Mouse (Mus musculus): ENCODE measurements at regions not wholly inside any gene's neighbourhood (a gene's known extent, or its start where the extent isn't known, plus 50 kb on each side); places are given as distances from the start of the nearest gene placed in this dataset.

DNA sequence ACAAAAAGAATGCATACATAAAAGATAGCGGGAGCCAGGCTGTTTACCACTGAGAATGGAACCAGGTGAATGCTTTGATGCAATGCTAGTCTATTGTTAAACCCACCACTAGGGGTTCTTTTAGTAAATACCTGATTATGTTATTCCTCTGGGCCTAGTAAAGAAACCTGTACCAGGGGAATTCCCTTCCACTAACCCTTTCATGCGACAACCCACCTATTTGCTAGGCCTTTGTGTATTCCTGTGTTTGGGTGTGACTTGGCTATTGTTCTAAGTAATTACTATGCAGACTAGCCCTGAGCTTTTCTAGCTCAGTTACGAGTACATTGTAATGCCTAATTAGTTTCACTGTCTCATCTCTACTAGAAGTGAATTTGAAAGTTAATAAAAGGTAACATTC lies 95.9 kb upstream of the 1700066M21Rik start:
- DNase-seq, result no peak

- DNase-seq, result no peak
Measured at GRCm38 (mm10) chr1:57296186-57296585, 81.2 kb upstream of the 1700066M21Rik start.

GRCm38 (mm10) chr1:57298557-57298956 lies 78.9 kb upstream of the 1700066M21Rik start:
- no peak for DNase-seq

DNA sequence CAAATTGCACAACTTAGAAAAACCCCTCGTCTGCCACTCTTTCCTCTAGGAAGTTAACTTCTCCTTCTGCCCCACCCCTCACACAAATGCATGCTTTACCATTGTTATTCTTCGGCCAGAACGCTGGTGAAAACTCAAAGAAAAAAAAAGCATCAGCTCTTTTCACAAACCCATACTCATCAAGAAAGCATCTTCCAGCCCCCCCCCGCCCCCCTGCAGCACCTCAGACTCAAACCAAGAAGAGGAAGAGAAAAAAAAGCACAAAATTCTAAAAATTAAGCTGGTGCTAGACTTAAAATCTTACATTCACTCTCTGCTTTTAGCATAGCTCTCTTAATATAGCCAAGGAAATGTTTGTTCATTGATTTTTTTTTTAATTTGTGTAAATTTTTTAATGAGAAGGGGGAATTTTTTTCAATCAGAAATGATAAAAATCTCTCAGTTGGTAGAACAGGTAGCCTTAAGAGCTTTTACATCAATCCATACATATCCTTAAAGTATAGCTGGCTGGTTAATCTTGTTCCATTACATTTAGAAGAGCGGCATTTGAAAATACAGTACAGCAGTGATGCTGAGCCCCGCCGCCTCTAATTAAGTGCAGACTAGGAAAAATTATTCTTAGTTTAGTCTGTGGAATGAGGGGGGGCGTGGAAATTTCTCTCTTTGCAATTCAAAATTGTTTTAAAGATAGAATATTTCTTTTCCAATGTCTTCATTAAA lies 76.0 kb upstream of the 1700066M21Rik start:
- DNase-seq, result no peak

GRCm38 (mm10) chr1:57301980-57302331 lies 75.5 kb upstream of the 1700066M21Rik start:
- no peak for DNase-seq

DNA sequence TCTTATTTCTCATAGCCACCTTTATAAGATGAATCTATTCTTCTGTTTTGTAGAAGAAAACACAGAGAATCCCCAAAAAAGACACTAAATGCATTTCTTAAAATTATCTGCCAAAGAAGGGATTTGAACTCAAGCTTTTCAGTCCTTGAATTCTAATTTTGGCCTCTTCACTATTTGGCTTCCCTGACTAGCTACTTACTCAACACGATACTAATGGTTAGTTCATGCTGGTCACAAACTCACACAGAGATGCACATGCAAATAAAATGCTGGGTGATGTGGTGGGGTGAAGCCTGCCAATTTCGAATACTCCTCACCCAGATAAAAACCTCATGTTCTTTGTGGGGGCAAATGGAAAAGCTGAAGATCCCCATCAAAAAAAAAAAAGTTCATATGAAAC lies 72.7 kb upstream of the 1700066M21Rik start:
- DNase-seq, result no peak

DNA sequence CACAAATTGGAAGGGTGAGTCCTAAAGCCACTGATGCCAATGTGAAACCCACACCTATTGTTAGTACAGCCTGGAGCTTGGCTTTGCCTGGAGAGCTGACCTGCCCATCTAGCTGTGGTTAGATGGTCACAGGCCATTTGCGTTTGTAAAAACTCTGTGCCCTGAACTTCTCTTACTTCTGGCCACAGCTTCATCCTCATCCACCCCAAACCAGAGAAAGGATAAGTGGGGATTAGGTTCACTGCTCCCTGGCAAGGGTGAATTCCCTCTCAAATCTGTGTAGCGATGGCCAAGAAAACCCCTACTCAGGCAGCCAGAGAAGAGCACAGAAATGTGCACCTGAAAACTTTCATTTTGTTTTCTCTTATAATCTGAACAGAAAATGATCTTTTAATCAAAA lies 54.9 kb upstream of the 1700066M21Rik start:
- DNase-seq, result no peak

DNA sequence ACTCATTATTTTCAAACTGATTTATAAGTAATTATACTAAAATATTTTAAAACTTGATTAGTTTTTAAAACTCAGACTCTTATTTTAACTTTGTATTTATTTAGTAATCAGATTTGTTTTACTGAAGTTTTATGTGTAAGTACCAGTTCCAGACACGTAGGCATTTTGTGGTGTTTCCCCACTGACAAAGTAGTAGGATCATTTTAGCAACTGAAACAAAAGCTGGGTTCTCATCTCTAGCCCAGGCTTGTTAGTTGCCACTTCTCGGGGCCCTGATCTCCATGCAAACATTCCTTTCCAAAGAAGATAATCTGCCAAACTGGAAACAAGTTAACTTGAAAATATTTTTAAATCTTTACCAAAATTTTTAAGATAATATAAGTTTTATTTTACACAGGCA lies 54.3 kb upstream of the 1700066M21Rik start:
- no peak for DNase-seq

DNA sequence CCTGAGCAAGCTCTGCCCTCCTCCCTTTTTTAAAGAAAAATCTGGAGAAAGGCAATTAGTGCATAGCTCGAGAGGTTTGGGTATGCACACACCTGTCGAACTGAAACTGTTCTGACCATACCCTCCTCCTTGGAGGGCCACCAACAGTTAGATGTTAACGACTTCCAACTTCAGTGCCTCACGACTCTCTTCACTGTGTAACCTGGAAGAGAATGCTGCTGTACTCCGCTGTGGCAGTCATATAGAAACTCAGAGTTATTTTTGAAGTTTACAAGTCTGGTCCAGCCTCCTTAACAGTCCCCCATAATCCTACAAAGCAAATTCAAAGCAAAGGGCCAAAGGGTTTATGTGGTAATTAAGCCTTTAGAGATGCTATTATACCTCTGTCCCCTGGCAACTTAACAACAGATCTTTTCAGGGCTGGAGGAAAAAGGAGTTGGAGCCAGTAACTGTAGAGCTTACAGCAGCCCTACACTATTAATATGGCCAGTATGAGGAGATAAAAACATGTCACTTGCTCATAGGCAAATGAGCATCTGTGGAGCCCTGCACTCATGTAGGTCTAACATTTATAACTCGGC lies 51.7 kb upstream of the 1700066M21Rik start:
- DNase-seq, result no peak

Measured in right cerebral cortex, postnatal 14 days (tissue).